Mouse (Mus musculus) effector memory CD4-positive, alpha-beta T cell, adult 5 months (primary cell): ENCODE measurements around the gene Arl9. TPM values are rescaled to one million over a fixed set of nuclear protein-coding genes. Genes with fewer than 3 reads are reported as not detected.

Experiments
- polyA plus RNA-seq: library from polyadenylated mRNA; unstranded; fragments of 100-300 nt; shearing (Covaris generic); gene quantifications from one replicate; pipeline ENCODE4 v1.2.1, GENCODE M21; 2017

The Arl9 gene
- not detected for polyA plus RNA-seq

DNA sequence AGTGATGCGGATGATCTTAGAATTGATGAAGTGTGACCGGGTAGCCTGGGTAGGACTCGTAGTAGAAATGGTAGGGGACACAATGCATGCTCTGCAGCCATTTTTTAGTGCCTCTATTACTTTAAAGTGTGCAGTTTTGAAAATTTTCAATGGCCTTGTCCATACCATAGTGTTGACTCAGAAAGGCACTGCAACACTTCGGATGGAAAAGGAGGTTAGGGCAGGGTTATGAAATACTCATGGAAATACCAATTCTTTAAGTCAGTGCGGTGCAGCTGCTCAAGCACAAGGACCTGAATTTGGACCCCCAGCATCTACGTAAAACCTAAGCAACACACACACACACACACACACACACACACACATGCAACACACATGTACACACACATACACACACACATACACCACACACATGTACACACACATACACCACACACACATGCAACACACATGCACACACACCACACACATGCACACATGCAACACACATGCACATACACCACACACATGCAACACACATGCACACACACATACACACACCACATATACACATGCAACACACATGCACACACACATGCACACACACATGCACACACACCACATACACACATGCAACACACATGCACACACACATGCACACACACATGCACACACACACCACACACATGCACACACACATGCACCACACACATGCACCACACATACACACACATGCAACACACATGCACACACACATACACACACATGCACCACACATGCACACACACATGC lies at the start of gene Arl9:
TSS of gene Arl9 (plus strand) at position 5 of the 771 bp plus-strand sequence.

DNA sequence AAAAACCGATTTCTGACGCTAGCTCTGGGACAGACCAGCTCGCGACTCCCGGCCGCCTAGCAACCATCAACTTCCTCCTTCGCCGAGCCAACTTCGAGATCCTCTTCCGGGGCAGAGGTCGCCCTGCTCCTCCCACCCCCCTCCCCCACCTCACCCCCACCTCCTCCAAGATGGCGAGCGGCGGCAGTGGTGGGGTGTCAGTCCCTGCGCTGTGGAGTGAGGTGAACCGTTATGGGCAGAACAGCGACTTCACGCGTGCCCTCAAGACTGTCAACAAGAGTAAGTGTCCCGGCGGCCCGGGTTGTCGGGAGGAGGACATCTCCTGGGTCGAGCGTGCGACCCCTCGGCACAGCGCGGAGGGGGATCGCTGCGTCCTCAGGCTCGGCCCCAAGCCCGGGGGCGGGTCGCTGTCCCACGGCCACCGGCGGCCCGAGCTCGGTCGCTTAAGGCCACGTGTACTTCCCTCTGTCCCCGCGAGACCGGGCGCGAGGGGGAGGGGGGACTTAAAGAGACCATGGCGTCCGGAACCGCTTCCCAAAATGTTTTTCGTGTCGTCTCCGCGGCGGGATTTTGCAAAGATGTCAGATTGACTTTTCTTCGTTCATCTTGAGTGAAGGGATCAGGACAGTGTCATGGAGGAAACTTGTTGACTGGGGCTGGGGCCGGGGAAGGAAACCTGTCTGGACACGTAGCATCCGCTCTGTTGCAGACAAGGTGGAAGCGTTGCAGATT lies 29.1 kb upstream of the Arl9 start, which contains the start of gene Srp72:
TSS of gene Srp72 (plus strand) at position 130 of the 732 bp plus-strand sequence.

DNA sequence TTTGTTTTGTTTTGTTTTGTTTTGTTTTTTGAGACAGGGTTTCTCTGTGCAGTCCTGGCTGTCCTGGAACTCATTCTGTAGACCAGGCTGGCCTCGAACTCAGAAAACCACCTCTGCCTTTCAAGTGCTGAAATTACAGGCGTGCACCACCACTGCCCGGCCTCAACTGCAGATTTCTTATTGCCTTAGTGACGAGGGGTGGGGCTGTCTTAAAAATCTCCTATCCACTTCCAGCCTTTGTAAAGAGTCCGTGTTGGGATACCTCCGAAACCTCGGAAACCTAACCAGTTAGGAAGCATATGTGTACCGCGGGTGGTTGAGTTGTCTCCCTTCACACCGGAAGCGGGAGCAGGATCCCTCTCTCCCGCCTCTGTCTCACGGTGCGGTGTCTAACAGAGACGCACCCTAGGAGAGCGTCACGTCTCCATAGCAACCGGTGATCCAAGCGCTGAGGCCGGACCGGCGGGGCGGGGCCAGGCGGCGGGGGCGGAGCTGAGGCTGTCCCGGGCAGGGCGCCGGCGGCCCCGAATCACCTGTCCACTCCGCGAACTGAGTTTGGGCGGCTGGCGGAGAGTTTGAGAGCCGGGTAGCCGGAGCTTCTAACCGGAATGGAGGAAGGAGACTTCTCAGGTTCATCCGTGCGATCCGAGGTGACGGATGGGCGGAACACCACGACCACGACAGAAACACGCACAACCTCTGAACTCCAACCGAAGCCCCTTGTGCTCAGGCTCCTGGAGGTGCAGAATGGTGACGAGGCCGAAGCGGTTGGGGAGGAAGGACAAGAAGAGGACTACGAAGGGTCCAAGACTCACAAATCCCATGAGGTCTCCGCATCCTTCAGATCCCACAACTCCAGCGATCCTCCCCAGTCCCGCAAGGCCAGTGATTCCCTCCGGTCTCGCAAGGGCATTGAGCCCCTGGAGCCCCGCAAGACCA lies 12.0 kb downstream of the Arl9 start, which contains the start of gene Thegl:
TSS of gene Thegl (plus strand) at position 480 of the 939 bp plus-strand sequence.

Other genes with a start within 250 kb of the Arl9 start
- 16.3 TPM for gene Aasdh, start 98.5 kb upstream of the Arl9 start, polyA plus RNA-seq
- gene Paics, start 52.7 kb upstream of the Arl9 start, polyA plus RNA-seq = 71.0 TPM
- 24.9 TPM for gene Ppat, start 52.5 kb upstream of the Arl9 start, polyA plus RNA-seq
- gene Srp72, start 29.4 kb upstream of the Arl9 start, polyA plus RNA-seq = 92.0 TPM
- gene Thegl, start 12.0 kb downstream of the Arl9 start, polyA plus RNA-seq = not detected
- gene Hopx, start 111.1 kb downstream of the Arl9 start, polyA plus RNA-seq = 393 TPM
- not detected for gene Spink2, start 207.4 kb downstream of the Arl9 start, polyA plus RNA-seq